Mouse (Mus musculus): ENCODE measurements at regions not wholly inside any gene's neighbourhood (a gene's known extent, or its start where the extent isn't known, plus 50 kb on each side); places are given as distances from the start of the nearest gene placed in this dataset.

DNA sequence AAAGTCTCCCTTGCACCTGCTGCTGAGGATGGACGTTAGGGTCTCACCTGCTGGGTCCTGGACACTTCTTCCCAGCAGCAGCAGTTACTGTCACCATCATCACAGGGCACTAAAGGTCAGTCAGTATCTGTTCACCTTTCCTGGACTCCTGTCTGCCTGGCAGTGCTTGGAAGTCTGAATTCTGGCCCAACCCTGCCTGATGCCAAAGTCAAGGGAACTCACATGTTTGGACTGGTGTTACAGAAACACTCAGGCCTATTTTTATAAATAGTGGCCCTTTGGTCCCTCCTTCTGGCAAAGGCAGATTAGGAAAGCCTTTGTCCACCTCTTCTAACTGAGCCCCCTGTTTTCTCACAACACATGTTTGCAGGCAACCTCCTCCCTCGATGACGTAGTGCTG is 126.2 kb upstream of the Adamts16 start:
- in situ Hi-C loops (cut with MboI; ENCODE audit: unreplicated experiment in 2 of 2) = no loop called here

DNA sequence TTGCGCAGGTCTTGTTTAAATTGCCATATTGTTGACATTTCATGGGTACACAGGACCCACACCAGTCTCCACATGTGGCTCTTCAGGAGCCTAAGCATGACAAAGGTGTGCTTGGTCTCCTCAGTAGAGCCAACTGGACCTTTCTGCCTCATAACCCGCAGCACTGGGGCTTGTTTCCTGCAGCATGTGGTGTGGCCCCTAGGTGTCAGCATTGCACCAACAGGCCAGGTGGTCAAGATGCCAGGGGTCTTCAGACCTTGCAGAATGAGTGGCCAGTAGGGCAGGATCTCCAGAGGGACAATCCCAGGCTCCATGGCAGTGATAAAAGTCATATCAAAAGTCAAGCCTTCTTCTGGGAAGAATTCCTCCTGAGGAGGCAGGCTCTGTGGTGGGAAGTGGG is 121.8 kb upstream of the Adamts16 start:
- in situ Hi-C loops (cut with MboI; ENCODE audit: unreplicated experiment in 2 of 2) = no loop called here

DNA sequence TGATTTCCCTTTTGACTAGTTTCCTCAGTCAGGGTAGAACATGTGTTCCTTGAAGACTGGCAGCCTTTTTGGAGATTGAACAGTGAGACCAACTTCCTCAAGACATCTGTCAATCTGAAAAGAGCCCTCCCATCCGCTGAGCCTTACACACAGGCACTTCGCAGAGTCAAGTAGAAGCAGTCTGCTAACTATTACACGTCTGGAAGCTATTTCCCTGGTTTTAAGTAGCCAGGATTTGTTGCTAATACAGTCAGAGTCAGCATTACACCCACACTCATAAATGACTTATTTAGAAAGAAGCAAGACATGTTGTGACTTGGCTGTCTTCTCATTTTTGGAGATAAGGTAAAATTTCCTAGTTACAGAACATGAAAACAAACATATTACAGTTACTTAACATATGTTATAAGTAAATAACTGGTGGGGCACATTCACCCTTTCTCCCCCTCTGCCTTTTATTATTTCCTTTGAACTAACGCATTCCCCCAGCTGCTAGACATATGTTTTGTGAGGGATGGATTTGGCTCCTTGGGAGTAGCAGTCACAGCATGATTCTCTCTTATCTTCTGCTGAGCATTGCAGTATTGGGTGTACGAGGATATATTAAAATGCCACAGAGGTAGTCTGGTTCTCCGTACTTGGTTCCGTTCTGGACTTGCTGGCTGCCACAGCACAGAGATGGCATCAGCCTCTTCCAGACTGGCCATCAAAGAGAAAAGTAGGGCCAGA is 92.9 kb upstream of the Adamts16 start:
- in situ Hi-C loops (cut with MboI; ENCODE audit: unreplicated experiment in 2 of 2) = no loop called here

DNA sequence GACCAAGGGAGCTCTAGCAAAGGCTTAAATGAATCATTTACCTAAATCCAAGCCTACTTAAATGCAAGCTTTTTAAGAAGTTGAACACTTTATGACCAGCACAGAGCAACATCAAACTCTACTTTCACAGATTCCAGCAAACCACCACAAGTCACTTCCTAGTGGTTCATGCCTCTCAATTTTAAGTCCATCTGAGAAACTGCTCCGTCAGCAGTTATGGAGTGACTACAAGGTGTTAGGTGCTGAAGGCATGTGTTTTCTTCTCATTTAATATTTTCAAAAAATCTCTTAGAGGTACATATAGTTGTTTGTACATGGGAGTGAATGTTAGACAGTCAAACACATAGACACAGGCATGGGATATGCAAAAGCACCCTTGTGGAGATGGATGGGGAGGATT is 72.2 kb upstream of the Adamts16 start:
- in situ Hi-C loops (cut with MboI; ENCODE audit: unreplicated experiment in 2 of 2) = no loop called here

DNA sequence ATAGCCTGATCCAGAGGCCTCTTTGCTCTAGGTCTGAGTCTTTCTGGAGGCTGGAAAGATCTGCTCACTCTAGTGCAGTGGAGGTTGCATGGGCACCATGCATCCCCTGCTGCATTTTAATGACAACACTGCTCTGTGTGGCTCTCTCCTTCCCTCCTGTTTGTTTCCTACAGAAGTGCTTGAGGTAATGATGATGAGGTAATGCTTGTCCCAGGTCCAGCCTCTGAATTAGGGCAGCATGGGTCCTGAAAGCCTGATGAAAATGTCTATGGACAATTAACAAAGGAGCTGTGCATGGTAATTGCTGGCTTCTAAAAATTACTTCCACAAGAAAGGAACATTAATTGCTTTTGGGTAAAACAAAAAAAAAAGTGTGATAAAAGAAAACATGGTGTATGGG is 69.3 kb upstream of the Adamts16 start:
- in situ Hi-C loops (cut with MboI; ENCODE audit: unreplicated experiment in 2 of 2) = no loop called here

DNA sequence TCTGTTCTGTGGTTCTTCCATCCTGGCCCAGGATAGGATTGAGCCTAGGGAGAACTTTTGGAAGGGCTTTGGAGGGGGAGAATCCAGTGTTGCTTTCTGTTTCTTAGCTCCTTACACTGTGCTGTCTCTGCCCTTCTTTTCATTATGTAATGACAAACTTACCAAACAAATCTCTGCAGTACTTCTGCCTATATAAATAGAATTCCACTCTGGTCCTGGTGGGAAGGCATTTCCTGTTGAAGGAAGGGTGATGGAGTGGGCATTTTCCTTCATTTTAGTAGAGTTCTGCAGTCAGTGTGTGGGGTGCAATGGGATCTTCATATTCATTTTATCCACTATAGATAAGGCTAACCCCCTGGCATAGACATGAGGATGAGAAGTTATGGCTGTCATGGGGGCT is 63.2 kb upstream of the Adamts16 start:
- in situ Hi-C loops (cut with MboI; ENCODE audit: unreplicated experiment in 2 of 2) = no loop called here

DNA sequence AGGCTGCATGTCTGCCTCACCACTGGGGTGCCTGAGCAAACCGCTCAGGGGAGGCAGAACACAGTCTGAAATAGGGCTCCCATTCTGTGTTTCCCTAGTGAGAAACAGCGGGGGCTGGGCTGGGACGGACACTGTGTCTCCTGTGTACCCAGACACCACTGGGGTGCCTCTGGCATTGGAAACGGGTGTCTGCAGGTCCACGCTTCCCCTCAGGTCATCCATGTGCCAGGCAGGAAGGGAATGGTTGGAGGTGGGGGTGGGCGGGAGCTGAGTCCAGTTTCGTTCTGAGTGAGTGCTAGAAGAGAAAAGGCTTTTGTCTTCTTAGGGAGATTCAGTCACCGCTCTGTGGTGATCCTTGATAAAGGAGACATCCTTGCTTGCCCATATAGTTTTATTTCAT is 62.2 kb upstream of the Adamts16 start:
- in situ Hi-C loops (cut with MboI; ENCODE audit: unreplicated experiment in 2 of 2) = no loop called here

DNA sequence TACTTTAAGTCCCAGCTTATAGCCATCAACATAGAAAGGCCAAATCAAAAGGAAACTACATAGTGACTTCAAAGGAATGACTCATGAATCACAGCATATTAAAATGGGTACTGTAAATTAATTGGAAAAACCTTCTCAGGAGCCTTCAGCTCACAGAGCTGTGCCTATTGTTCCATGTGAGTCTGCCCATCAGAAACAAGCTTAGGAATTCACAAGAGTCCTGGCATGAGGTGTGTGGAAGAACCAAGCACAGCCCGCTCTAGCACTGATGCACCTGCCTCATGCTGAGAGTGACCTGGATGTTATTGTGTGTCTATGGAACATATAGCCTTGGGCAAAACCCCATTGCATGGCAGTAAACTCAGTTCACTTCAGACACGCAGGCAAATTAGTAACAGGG is 61.5 kb upstream of the Adamts16 start:
- in situ Hi-C loops (cut with MboI; ENCODE audit: unreplicated experiment in 2 of 2) = no loop called here

DNA sequence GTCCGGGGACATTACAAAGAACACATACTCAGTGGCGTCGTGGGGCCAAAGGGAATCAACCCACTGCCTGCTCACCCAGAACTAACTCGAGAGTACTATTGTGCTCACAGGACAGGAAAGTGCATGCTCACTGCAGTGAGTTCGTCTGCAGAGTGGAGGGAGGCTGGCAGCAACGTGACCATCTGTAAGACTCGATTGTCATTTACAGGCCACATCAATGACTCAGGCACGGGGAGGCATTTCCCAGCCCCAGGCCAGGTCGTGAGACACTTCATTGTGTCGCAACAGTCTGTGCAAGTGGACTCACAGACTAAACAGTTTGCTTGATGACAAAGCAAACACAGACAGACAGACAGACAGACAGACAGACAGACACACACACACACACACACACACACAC is 61.1 kb upstream of the Adamts16 start:
- in situ Hi-C loops (cut with MboI; ENCODE audit: unreplicated experiment in 2 of 2) = no loop called here

DNA sequence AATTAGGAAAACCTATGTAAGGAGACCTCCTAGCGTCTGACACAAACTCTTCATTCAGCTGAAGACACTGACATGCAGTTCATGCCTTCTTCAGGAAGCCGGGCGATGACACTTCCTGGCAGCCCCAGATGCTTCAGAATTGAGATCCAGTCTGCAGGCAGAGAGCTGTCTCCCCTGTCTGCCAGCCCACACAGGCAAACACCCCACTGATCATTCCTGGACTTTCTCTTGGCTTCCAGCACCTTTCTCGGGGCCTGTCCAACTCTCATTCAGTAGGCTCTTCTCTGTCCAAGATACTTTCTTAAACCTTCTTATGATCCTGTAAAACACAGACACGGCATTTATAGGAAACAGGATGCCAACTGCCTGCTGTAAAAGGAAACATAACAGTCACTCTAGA is 50.0 kb upstream of the Adamts16 start:
- in situ Hi-C loops (cut with MboI; ENCODE audit: unreplicated experiment in 2 of 2) = no loop called here
